Mouse (Mus musculus) ovary, postnatal 10 days (tissue): ENCODE data around the gene Gpm6b.

ENCODE experiments used
- DNase-seq: peaks from one replicate; pipeline ENCODE4 v3.0.0; 2022; ENCODE audit warnings: low spot score

Gene Gpm6b

DNA sequence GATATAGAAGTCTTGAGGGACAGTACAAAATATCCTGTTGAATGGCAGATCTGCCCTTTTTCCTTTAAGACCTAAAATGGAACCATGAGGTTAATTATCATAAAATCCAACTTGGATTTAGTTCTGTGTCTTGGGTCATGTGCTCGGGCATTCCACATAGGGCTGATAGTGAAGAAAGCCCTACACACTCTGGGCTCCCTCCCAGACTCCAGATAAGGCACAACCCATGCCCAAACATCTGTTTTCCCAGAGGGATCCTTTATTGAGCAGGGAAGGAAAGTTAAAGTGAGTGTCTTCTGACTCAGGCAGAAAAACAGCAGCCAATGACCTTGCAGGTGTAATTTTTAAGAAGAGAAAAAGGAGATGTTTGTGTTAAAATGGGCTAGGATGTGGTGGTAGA, 116.2 kb downstream of the Gpm6b start:
- DNase-seq = no peak

DNA sequence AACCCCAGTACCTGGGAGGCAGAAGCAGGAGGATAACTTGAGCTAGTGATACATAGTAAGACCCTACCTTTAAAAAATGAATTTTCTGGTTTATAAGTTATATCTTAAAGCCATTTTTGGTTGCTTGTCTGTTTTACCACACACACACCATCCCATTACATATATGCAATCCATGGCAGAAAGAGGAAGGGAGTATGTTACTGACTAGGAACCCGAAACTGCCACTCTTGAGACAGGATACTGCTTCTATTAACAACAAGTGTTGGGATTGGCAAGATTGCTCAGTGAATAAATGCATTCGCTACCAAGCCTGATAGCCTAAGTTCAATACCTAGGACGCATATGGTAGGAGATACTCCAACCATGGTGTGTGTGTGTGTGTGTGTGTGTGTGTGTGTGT, 117.6 kb downstream of the Gpm6b start:
- DNase-seq = no peak

DNA sequence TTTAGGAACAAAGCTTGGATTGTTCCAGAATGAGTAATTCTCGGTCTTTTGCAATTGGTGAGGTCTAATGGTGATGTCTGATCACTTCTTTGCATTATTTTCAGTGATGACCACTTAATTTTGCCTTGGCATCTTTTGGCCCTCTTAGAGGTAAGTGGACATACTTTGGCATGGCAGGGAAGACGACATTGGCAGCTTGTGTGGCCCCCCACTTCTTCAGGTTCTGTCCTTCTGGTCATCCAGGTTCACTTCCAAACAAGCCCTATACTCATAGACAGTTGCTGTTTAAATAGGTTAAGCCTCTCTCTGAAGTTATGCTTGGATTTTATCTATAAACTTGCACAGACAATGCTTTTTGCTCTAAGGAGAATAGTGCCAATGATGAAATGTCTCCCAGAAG, 120.2 kb downstream of the Gpm6b start:
- DNase-seq = no peak

DNA sequence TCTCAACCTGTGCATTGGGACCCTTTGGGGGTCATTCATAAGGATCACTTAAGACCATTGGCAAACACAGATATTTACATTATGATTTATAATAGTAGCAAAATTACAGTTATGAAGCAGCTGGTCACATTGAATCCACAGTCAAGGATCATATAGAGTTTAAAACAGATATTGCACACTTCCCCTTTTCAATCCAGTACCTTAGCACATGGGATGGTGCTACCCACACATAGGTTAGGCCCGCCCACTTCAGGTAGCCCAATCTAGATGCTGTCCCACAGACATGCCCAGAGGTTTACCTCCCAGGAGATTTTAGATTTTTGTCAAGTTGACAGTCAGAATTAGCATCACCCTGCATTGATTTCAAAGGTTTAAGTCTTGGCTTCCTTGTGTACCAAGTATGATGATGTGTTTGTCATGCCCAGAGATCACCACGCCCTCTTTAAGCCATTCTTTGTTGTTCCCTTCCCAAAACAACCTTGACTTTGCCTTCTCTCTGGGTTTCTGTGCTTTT, 121.3 kb downstream of the Gpm6b start:
- no peak for DNase-seq

DNA sequence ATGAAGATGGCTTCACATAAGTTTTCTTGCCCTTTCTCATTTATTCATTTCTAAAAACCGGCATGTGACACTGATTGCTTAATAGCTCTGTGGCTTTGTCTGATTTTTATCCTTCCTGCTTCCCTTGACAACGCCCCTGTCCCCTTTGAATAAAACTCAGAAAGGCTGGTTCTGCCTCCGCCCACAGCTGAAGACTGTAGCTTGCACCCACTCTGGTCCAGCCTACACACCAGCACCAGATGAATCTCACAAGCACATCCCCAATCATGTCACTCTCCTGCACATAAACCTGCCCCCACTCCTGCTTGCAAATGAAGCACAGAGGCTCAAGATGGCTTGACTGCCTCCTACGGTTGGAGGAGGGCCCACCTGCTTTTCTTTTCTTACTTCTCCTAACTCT, 121.7 kb downstream of the Gpm6b start:
- DNase-seq = no peak

DNA sequence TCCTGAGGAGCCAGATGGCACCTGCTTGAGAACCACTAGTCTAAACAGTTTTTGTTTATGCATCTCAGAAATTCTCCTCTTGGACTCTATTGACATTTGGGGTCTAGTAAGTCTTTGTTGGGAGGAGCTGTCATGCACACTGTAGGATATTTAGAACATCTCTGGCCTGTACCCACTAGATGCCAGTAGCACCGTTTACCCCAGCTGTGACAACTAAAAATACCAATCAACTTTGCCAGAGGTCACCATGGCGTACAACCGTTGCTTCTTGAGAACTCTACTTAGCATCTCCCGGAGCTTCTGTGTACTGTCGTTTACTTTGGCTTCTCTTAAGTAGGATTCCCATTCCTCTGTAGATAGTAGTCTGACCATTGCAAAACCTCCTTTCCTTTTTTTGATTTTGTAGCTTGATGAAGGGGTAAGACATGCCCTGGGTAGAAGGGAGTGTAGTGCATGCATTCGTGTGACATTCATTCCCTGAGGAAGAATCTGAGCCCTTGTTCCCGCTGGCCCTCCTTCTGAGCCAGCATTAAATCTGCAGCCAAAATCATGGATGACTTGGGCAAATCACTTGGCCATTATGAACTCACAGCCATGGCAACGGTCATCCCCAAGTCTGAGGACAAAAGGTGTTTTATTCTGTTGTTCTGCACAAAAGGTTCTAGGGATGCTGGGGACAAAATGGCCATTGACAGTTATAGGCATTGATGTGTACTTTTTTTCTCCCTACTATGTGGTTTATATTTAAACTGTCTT, 126.9 kb downstream of the Gpm6b start:
- DNase-seq = no peak

DNA sequence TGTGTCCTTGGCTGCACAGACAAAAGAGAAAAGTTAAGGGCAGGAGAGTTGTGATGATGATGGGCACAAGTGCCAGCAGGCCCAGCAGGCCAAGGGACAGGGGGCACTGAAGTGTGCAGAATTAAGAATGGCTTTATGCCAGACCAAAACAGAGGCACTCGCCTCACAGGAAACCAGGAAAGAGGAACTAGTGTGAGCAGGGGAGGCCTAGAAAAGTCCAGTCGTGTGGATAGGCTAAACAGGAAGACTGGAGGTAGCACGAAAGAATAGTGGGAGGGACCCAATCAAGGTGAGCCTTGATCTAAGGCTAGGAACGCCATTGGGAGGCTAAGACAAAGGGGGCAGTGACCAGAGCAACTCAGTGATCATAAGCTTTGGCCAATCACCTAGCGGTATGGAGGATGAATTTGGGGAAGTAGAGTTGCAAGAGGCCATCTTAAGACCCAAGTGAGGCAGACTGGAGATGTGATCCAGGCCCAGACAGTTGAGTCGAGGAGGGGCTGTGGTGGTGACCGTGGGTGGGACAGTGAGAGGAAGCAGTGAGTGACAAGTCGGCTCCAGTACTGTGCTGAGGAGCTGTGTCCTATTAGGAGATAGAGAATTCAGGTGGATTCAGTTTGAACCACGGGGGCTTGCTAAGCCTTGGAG, 138.1 kb downstream of the Gpm6b start:
- DNase-seq = no peak

DNA sequence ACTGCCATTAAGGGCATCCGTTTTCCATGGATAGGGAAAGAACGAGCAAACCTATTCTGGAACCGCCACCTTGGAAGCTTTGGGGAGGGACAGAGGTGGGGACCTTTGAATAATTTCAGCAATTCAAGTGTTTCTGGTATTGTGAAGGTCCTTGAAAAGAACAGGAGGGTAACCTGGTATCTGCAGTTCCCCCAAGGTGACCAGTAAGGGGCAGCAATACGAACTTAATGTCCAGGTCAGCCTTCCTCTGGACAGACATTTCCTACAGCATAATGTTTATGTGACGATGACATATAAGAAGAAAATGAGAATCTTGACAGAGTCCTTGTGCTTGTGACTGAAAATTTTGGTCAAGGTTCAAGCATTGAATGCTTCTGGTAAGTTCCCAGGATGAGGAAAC, 139.9 kb downstream of the Gpm6b start:
- no peak for DNase-seq

DNA sequence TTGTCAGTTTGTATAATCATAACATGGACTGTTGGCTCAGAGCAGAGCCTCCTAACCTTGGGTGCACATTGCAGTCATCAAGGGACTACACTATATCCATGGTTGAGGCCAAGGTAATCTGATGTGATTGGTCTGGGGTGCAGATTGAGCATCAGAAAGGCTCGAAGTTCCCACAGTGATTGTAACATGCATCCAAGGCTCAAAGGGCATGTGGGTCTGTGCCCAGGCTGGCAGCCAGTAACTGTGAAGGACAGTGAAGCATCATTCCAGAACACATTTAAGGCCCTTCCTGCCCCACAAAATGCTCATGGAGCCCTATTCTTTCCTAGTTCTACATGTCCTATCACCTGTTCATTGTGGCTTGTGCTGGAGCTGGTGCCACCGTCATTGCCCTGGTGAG, 144.9 kb downstream of the Gpm6b start:
- no peak for DNase-seq

DNA sequence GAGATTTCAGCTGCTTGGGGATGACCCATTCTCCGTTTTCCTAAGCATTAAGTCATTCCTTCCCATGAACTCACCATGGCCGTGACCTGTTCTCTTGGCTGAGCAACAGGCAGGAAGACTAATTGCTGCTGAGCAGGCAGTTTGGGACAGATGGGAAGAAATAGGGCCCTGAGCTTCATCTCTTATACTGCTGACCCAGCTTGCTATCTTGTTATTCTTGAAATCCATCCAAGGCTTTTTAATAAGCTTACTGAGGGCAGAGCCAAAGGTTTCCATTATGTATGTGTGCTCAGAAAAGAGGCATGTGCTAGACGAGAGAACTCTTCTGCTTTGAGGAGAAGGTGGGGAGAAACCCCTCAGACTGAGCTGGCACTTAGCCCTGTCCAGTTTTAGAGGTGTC, 146.2 kb downstream of the Gpm6b start:
- DNase-seq = no peak

DNA sequence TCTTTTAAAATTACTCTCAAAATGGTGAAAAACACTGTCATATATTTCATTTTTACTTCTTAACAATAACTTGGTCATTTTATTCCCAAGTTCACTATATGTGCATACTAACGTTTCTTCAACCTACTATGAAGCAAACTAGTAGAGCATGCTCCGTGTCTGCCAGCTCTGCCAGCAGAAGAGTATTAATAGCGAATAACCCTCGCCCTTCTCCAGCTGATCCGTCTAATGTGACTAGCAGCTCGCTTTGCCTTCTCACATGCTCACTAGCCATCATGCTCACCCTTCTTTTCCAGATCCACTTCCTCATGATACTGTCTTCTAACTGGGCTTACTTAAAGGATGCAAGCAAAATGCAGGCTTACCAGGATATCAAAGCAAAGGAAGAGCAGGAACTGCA, 147.9 kb downstream of the Gpm6b start:
- DNase-seq = no peak

DNA sequence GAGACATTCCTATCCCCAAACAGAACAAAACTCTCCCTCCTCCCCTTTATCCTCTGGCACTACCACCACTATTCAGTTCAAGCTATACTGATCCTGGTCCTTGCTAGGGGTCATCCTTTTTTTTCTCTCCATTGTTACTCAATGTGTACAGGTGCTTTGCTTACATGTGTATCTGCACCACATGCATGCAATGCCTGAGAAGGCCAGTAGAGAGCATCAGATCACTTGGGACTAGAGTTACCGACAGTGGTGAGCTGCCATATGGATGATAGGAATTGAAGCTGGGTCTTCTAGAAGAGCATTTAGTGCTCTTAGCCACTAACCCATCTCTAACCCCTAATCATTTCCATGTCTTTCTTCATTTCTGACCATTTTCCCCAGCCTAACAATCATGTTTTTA, 155.0 kb downstream of the Gpm6b start:
- DNase-seq = no peak

DNA sequence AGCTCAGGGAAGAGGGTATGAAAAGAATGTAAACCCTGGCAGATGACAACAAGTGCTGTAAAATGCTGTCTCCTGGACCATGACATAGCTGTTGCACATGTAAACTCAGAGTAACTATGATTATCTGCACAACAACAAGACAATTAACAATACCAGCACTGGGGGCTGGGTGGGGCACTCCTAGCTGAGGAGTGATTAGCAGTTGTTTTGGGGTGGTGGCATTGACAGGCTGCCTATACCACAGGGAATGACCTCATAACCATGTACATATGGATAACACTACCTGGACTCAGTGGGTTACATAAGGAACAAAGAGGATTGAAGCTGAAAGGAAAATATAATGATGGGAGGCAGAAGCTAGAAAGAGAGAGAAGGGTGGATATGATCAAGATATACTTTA, 169.2 kb downstream of the Gpm6b start:
- DNase-seq = no peak

DNA sequence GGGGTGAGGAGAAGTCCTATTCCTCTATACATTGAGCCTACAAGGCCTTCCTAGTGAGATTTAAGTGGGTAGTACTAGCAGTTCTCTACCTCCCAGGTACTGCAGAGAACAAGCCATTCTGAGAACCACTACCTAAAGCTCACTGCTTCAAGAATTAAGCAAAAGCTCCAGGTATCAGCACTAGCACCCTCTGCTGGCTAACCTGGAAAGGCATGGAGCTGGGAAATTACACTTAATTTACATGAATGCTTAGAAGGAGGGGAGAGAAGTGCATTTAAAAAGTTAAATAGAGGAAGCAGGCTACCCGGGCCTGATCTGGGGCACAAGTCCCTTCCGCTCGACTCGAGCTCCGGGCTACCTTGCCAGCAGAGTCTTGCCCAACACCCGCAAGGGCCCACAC, 177.5 kb downstream of the Gpm6b start:
- DNase-seq = no peak

DNA sequence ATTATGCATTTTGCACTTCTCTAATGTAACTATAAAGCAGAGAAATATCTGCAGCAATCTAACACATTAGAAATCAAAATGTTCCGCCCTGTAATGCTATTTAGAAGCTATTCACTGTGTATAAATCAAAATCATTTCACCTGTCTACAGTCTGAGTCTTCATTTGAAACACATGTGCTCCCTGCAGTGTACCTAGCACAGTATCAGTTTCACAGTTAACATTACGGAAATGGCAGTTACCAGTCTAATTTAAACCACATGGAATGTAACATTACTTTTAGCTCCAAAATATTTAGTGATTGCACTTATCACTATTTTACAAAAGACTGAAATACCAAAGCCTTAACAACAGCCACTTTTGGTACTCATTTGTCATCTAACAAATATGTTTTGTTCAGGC, 196.1 kb downstream of the Gpm6b start:
- DNase-seq = no peak
